Mouse (Mus musculus) liver, embryonic 14.5 days (tissue): ENCODE measurements around the gene 4933424G06Rik. TPM values are rescaled to one million over a fixed set of nuclear protein-coding genes. Genes with fewer than 3 reads are reported as not detected.

Source experiments
- ATAC-seq: fragments of 200-750 bp; cut with Nextera tagmentation; 2 replicates; pipeline ENCODE4 v1.8.0; 2017; ENCODE audit warnings: moderate number of reproducible peaks, mild to moderate bottlenecking, moderate library complexity; ENCODE audit not compliant: insufficient read depth
- DNase-seq, 3 experiments: peaks; one replicate each; pipeline ENCODE4 v3.0.0-alpha.2; 2012 to 2013; ENCODE audit warnings: low read depth in 3 of 3, low spot score in 3 of 3
- H3K27ac ChIP-seq: fragments of 300-500 bp; sonication (generic); 2 replicates; pipeline ENCODE4 v1.5.1; 2014; ENCODE audit warnings: moderate library complexity, mild to moderate bottlenecking, control low read depth, inconsistent platforms
- H3K27me3 ChIP-seq: fragments of 300-500 bp; sonication (generic); 2 replicates; pipeline ENCODE4 v1.6.1; 2014; ENCODE audit warnings: mild to moderate bottlenecking, low read length, moderate library complexity; ENCODE audit not compliant: control insufficient read depth, insufficient read depth
- H3K36me3 ChIP-seq: fragments of 300-500 bp; sonication (generic); replicated peaks from 2 replicates; pipeline ENCODE4 v1.6.1; 2014; ENCODE audit warnings: low read depth; ENCODE audit not compliant: control insufficient read depth, insufficient read depth
- H3K4me1 ChIP-seq, 2 experiments: fragments of 200-500 bp in 1 of 2; fragments of 300-500 bp in 1 of 2; sonication (generic) in 1 of 2; replicated peaks; 2 replicates each; pipeline ENCODE4 v1.6.1; 2012 to 2014; ENCODE audit warnings: antibody characterized with exemption in 1 of 2, inconsistent platforms in 1 of 2, low read length in 1 of 2; ENCODE audit not compliant: control insufficient read depth in 2 of 2, insufficient read depth in 2 of 2
- H3K4me2 ChIP-seq: fragments of 300-500 bp; sonication (generic); 2 replicates; pipeline ENCODE4 v1.6.1; 2014; ENCODE audit warnings: low read depth, mild to moderate bottlenecking, control low read depth, moderate library complexity
- H3K4me3 ChIP-seq, 2 experiments: fragments of 200-500 bp in 1 of 2; fragments of 300-500 bp in 1 of 2; sonication (generic) in 1 of 2; 2 replicates each; pipeline ENCODE4 v1.5.1; 2012 to 2014; ENCODE audit warnings: low read depth in 2 of 2, low read length in 2 of 2, mild to moderate bottlenecking in 2 of 2, control low read depth in 1 of 2, inconsistent platforms in 1 of 2, moderate library complexity in 1 of 2; ENCODE audit not compliant: insufficient read depth in 1 of 2
- H3K9ac ChIP-seq: fragments of 300-500 bp; sonication (generic); replicated peaks from 2 replicates; pipeline ENCODE4 v1.6.1; 2014; ENCODE audit warnings: mild to moderate bottlenecking, control low read depth, moderate library complexity
- H3K9me3 ChIP-seq: fragments of 300-500 bp; sonication (generic); 2 replicates; pipeline ENCODE4 v1.6.1; 2016; ENCODE audit warnings: low read length, mixed read lengths; ENCODE audit not compliant: control insufficient read depth
- CTCF ChIP-seq: IDR thresholded peaks from 2 replicates; pipeline ENCODE4 v1.5.1; 2016; ENCODE audit warnings: antibody characterized with exemption, low read depth, control low read depth
- EP300 ChIP-seq: IDR thresholded peaks from 2 replicates; pipeline ENCODE4 v1.6.1; 2016; ENCODE audit warnings: antibody characterized with exemption, low read depth
- WGBS: fragments of 180-500 bp; shearing (Covaris S2); extraction: QIAGEN DNeasy Blood & Tissue Kit; methylation state at CpG from one replicate; pipeline ENCODE4 v1.1.7; 2014; ENCODE audit not compliant: insufficient replicate concordance; 5-methylcytosine and 5-hydroxymethylcytosine counted together
- polyA plus RNA-seq, 2 experiments: library from polyadenylated mRNA; depleted of rRNA in 1 of 2; stranded (reverse) in 1 of 2; unstranded in 1 of 2; fragments of >200 nt; fragmentation: Nextera tagmentation in 1 of 2; extraction: Ambion mirVana in 1 of 2; gene quantifications; 2 replicates each; pipeline versions ENCODE4 v1.2.1 to v1.2.3; 2012 to 2014

Gene 4933424G06Rik
- polyA plus RNA-seq, 2 experiments: not detected

DNA sequence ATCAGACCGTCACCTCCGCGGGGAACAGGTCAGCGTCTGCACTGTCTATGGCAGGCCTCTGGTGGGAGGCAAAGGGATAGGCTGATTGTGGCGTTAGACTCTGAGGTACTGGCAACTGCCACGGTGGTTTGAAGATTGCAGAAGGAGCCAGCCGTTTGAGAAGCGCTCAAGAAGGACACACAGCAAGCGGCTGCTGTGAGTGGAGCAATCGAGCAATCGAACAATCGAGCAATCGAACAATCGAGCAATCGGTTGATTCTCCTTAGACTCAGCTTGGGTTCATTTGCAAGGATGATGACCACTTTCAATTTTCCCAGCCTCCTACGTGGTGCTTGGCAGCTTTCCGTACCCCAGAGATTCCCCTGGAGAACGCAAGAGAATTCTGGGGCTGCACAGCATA lies 49.1 kb downstream of the 4933424G06Rik start:
- no peak overlapping the region for H3K27ac ChIP-seq
- DNase-seq (no peak), ATAC-seq (no peak)
- no peak overlapping the region for H3K4me2 ChIP-seq
- TF ChIP-seq CTCF (no peak), EP300 (no peak)
- H3K4me3 ChIP-seq: no peak overlapping the region
- H3K36me3 ChIP-seq: no peaks in the 10 kb centered on the region
- H3K9me3 ChIP-seq: no peaks in the 10 kb centered on the region
- H3K9ac ChIP-seq: no peak overlapping the region
- no peaks in the 10 kb centered on the region for H3K27me3 ChIP-seq
- WGBS: 66% methylated on average over 18 of the region's 18 CpGs
- H3K4me1 ChIP-seq: no peaks in the 10 kb centered on the region; a peak in 1 of 4 replicates

DNA sequence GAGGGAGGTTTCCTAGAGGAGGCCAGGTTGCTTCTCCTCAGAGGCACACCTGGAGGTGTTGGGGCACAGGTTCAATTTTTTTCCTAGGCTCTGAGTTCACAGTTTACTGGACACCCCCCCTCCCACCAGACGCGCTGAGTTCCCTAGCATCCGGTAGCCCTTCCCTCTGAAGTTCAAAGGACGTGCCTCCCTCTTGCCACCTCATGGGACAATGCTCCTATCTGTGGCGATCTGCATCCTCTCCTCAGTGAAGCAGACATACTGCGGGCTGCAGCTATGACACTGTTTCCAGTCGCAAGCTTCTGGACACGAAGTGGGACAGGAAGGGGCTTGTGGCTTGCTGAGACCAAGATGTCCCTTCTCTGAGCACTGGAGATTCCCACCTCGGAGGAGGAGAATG lies 50.5 kb downstream of the 4933424G06Rik start:
- WGBS: 52% methylated on average over 9 of the region's 9 CpGs
- Histone ChIP-seq H3K27me3 (no peaks in the 10 kb centered on the region), H3K4me1 (no peaks in the 10 kb centered on the region), H3K36me3 (no peaks in the 10 kb centered on the region), H3K9ac (no peak overlapping the region), H3K27ac (no peak overlapping the region), H3K9me3 (no peaks in the 10 kb centered on the region), H3K4me3 (no peak overlapping the region), H3K4me2 (no peak overlapping the region)
- ATAC-seq (no peak), DNase-seq (no peak)
- TF ChIP-seq CTCF (no peak), EP300 (no peak)

DNA sequence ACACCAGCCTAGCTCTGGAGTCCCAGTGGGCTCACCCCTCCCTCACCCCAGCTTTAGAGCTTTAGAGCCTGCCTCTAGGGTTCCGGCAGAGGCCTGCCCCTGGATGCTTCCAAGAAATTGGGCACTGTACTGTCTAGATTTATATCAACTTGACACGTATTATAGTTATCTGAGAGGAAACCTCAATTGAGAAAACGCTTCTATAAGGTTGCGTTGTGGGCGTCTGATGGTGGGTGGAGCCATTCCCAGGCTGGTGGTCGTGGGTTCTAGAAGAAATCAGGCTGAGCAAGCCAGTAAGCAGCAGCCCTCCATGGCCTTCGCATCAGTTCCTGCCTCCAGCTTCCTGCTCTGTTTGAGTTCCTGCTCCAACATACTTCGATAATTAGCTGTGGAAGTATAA lies 51.1 kb downstream of the 4933424G06Rik start:
- H3K4me3 ChIP-seq: no peak overlapping the region
- H3K9ac ChIP-seq: no peak overlapping the region
- DNase-seq: no peak
- WGBS: 46% methylated on average over 8 of the region's 8 CpGs
- H3K27me3 ChIP-seq: no peaks in the 10 kb centered on the region
- no peak overlapping the region for H3K27ac ChIP-seq
- H3K9me3 ChIP-seq: no peaks in the 10 kb centered on the region
- H3K4me1 ChIP-seq: no peaks in the 10 kb centered on the region
- no peak for TF ChIP-seq CTCF
- no peak for TF ChIP-seq EP300
- no peaks in the 10 kb centered on the region for H3K36me3 ChIP-seq
- no peak overlapping the region for H3K4me2 ChIP-seq
- ATAC-seq: no peak

DNA sequence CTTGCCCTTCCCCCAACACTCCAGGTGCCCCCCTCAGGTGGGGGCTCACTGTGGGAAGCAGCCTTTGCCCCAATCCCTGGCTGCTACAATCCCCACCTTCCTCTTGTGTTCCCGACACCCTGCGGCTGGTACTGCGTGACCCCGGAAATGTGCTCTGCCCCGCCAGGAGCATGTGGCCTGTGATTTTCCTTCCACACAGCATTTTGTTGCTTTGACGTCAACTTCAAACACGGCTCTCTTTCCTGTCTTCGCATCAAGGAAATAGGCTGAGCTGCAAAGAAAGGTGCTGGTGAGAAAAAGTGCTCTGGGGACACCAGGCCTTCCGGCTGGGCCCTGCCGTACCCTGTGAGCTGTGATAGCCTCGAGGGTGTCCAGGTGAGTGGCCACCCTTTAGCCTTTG lies 51.6 kb downstream of the 4933424G06Rik start, which contains the start of gene Zap70:
TSS of gene Zap70 (plus strand) at position 231 of the 400 bp plus-strand sequence.
- TF ChIP-seq EP300: no peak
- no peak for TF ChIP-seq CTCF
- Histone ChIP-seq H3K9ac (no peak within 1 kb of the TSS), H3K4me2 (no peak within 1 kb of the TSS), H3K4me1 (no peaks in the 10 kb centered on the region), H3K36me3 (no peaks in the 10 kb centered on the region), H3K4me3 (no peak within 1 kb of the TSS), H3K27me3 (no peaks in the 10 kb centered on the region), H3K9me3 (no peaks in the 10 kb centered on the region), H3K27ac (no peak within 1 kb of the TSS)
- no peak for ATAC-seq
- 73% methylated on average over 11 of the region's 11 CpGs for WGBS
- no peak for DNase-seq

DNA sequence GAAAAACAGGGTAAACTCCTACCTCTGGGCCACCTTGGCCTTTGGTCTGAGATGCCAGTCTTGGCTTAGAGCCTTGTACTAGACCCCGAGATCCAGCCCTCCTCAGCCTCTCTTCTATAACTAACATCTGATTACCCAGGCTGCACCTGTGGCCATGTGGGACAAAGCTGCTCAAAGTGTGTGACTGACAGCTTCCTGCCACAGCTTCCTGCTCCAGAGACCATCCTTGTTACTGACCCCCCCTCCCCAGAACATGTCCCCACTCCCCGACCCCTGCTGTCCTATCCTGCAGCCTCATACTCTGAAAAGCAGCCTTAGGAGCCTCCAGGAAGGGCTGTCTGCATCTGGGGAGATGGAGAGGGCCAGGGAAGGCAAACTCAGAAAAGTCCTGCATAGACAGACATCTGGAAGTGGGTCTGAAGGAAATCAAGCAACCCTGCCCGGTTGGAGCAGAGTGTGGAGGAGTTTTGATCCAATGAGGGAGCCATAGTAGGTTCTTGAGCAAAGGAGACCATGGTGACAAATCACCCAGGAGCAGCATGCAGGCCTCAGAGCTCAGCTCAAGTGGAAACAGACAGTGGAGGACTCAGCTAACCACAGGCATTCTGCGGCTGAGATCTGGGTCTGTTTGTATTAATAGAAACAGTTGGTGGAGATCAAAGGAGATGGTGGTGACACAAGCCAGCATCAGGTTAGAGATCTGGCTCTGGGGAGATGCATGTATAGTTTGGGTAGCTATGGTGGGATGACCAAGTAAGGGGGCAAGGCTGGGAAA lies 56.7 kb downstream of the 4933424G06Rik start:
- 11% methylated on average over 4 of the region's 4 CpGs for WGBS
- H3K27me3 ChIP-seq: no peaks in the 10 kb centered on the region

More for the DNA sequence above, 56.7 kb downstream of the 4933424G06Rik start:
- Histone ChIP-seq H3K4me3 (no peak overlapping the region), H3K9ac (no peak overlapping the region), H3K9me3 (no peaks in the 10 kb centered on the region), H3K27ac (no peak overlapping the region), H3K4me2 (no peak overlapping the region), H3K4me1 (no peaks in the 10 kb centered on the region), H3K36me3 (no peaks in the 10 kb centered on the region)
- TF ChIP-seq EP300 (no peak), CTCF (no peak)
- DNase-seq (no peak), ATAC-seq (no peak)
